Mouse (Mus musculus): ENCODE measurements around the gene Cchcr1. TPM values are rescaled to one million over a fixed set of nuclear protein-coding genes. Genes with fewer than 3 reads are reported as not detected.
A peak's percentile ranks its signal among the peaks of the same experiment; 100 is the strongest.

Gene Cchcr1
- total RNA-seq, 2 experiments from 2014 or later: 5.0 to 6.8 TPM

DNA sequence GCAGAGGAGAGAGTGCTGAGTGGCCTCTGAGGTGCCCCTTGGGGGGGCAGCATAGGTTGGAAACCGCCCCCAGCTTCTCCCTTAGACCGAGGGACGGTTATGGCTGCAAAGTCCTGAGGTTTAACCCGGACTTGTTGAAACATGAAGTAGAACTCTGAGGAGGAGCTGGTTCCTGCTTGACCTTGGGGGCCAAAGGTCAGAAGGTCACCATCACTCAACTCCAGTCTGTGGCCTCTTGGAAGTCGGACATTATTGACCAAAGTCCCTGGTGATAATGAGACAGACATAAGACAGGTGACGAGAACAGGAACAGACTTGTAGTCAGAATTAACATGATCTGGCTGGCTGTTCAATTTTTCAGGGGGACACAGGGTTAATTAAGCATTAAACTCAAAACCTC, 2.1 kb upstream of the Cchcr1 start:
- no peak for DNase-seq

DNA sequence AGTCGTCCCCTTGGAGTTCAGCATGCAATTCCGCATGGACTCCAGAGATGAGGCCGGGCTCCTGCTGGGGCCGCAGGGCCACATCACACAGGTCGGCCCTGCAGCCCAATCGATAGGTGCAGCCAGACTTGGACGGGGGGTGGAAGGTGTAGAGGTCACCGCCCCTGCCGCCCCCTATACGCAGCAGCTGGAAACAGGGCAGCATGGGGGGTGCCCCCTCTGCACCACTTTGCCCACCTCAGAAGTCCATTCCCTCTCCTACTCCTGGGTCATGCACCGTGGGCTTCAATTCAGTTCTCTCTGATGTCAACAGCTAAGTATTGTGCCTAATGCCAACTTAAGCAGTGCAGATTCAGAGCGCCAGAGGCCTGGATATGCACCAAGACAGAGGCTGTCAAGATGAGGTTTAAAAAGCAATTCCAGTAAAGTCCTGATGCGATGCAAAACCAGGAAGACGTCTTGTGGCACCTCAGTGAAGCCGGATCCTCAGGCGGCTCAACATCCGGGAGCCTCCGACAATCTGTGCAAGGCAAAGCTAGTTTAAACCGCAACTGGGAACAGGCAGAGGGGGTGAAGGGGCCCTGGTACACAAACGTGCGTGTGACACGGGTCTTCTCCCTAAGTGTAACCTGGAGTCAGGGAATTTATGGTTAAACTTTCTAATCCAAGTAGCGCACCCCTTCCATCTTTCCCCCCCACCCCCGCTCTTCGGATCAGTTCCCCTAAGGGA, 824 bp upstream of the Cchcr1 start:
- DNase-seq: no peak

DNA sequence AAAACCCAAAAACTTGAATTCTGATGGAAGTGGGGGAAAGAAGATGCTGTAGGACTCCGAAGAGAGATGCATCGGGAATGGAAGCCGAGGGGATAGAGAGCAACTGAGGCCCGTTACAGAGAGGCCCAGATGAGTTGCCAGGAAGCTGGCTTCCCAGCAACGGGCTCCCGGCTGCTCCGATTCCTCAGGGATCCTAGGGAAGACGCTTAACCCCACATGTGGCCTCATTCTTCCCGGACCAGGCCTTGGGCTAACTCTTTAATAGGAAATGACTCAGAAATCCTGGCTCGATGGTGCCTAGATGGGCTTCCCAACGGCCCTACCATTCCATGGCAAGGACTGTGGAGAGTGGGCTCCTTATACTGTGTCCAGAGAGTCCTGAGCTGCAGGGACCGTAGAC, 626 bp downstream of the Cchcr1 start:
- DNase-seq: no peak

DNA sequence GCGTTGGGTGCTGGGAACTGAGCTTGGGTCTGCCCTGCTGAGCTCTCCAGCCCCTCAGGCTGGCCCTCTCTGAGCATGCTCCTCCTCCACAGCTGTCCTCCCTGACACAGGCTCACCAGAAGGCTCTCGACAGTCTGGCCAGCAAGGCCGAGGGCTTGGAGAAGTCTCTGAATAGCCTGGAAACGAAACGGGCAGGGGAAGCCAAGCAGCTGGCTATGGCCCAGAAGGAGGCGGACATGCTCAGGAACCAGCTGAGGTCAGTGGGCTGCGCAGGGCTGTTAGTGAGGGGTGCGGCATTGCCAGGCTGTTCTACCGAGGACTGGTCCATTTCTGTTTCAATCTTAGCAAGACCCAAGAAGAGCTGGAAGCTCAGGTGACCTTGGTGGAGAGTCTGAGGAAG, 7.5 kb downstream of the Cchcr1 start:
- peak; percentile 29 for DNase-seq

DNA sequence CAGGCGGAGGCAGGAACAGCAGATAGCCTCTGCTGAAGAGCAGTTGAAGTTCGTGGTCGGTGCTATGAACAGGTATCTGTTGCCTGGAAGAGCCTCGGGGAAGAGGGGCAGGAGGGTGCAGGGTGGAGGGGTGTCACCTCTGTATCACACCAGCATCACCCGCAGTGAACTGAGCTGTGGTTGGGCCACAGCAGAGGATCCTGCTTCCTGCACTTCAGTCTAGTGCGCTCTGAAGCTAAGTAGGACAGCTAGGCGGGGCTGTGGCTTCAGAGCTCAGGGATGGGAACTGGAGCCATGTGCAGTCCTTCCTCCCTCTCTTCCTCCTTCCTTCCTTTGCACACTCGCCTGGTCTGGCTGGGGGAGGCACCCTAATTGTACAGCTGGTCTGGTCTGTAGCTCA, 9.7 kb downstream of the Cchcr1 start:
- no peak for DNase-seq

DNA sequence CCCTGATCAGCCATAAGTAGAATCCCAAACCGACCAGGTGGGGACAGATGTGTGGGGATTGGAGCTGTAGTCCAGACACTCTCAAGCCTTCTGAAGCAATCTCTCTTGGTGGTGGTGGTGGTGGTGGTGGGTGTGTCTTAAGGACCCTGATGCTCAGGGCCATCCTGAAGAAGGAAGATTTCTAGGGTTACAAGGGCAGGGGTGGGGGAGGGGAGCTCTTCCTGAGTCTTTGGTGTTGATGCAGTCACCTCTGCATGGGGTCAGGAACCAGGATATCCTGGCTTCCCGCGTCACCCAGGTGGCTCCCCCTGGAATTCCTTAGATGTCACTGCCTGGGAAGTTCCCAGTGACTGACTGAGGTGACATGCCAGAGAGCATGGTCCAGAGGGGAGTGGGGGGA, 15.5 kb downstream of the Cchcr1 start:
- no peak for DNase-seq

DNA sequence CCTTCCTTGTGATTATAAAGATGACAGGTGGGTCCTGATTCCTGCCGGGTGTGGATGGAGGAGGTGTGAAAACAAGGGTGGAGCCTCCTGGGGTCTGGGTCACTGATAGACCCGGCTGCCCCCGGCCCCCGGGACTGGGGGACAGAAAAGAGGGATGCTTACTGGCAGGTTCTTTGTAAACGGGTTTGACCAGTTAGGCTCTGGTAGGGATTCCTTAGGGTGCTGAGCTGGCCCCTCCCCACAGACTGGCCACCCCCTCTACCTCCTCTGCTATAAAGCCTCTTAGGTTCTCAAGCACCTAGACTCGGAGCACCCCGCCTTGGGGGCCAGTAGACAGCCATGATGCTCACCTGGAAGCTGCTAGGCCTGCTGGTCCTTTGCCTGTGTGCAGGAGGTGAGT, 16.0 kb downstream of the Cchcr1 start, which contains the start of gene Psors1c2:
TSS of gene Psors1c2 (plus strand) at position 301 of the 400 bp plus-strand sequence.
- DNase-seq: no peak

DNA sequence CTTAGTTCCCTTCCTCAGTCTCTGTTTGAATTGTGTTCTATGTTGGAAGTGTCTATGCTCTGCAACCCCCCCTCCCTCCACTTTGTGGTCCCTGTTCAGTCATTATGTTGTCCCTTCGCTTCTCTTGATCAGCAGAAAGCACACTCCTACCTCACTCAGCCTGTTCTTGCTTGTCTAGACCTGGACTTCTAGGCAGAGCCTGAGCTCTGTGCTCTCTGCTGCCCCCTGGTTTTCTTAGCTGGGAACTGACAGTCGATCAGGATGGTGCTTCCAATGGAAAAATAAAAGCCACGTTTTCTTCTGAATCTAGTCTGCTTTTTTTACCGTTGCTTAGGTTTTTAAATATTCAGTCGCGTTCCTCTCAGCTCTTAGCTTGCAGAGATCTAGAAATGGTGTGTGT, 17.4 kb downstream of the Cchcr1 start:
- peak; percentile 72 for DNase-seq

DNA sequence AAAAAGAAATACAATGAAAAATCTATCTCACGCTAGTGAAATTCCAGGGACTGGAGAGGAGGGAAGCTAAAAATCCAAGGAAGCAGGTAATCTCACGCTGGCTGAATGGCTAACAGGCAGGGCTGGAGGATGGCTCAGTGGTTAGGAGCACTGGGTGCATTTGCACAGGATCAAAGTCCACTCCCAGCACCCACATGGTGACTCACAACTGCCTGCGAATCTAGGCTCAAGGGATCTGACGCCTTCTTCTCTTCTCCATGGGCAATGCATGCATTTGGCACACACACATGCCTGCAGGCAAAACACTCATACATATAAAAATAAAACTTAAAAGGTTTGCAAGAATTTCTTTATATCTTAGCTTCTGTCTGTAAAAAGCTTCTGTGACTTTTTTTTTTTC, 20.5 kb downstream of the Cchcr1 start:
- DNase-seq: no peak

DNA sequence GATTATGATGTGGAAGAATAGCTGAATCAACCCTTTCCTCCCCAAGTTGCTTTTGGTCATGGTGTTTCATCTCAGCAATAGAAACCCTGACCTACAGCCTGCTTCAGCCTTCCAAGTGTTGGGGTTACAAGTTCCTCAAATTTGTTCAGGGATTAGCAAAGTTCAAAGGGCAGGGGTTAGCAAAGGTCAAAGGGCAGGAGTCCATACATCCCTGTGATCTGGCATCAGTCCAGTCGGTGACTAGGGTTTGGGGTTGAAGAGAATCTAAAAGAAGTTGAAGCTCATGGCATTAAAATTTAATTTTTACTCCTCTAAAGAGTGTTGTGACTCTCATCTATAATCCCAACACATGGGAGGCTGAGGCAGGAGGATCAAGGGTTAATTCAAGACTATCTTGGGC, 21.6 kb downstream of the Cchcr1 start:
- no peak for DNase-seq

DNA sequence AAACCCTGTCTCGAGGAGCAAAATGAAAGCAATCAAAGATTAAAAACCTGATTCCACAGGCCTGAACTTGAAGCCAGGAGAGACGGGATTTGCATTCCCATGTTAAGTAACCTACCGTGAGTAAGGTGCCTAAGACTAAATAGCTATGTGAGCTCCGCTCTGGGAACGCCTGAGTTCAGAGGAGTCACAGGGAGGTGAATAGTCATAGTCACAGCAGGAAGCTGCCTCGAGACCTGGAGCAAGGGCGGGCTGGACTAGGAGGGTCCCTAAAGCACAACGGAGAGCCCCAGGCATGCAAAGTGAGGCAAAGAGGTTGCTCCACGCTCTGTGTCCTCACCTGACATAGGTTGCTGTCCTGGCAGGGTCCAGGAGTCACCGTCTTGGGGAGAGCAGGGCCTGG, 22.6 kb downstream of the Cchcr1 start:
- no peak for DNase-seq

DNA sequence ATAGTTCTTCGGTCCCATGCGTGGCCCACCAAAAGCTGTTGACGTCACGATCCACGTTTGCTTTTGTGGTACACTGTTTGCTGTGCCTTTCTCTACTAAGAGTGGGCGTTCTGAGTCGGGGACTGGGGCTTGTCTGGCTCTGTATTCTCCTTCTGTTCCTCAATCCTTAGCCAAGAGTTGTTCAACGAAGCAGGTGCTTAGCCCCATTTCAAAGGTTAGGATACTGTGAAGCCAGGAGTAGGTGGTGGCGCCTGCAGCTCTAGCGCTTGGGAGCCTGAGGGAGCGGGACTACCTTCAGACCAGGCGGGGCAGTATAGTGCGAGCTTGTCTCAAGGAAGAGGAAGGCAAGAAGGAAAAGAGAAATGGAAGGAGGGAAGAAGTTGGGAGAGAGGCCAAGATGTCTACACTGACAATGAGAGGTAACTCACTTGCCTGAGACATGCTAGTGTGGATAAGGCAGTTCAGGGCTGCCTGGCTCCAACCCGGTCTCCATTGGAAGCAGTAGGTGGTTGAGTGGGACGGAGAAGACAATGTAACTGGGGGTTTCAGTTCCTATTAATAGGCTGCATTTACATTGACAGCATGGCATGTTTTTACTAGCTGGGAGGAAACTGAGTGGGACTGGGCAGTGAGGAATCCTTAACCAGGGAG, 26.0 kb downstream of the Cchcr1 start:
- no peak for DNase-seq

DNA sequence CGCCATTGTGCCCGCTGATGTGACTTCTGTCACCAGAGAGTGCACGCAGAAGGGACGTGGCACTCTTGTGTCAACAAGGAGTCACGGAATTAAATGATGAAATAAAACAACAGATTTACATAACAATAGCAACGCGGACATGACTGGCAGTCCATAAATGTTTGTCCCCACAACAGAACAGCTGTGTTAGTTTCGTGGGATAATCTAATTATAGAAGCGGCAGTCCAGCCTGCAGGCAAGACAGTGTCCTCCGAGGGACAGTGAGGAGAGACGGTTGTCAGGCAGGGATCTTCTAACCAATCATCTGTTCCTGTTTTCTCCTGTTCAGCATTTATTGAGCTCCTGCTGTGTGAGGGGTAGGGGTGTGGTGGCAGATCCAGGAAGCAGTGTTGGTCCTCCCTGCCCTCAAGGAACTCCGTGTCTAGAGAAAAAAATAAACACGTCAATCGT, 26.5 kb downstream of the Cchcr1 start:
- no peak for DNase-seq

DNA sequence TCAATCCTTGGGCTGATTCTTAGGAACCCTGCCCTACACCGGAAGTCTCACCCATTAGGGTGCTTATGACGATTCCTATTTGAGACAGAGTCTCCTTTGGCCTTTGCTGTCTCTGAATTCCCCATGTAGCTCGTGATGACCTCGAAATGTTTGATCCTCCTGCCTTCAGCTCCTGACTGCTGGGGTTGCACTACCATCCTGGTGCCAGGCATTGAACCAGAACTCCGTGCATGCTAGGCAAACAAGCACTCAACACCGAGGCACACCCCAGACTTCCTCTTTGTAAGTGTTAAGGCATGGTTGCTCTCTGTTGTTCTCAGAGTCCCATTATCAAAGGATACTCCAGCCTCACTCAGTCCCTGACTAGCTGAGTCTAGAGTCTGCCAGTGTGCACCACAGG, 27.1 kb downstream of the Cchcr1 start:
- DNase-seq: no peak

DNA sequence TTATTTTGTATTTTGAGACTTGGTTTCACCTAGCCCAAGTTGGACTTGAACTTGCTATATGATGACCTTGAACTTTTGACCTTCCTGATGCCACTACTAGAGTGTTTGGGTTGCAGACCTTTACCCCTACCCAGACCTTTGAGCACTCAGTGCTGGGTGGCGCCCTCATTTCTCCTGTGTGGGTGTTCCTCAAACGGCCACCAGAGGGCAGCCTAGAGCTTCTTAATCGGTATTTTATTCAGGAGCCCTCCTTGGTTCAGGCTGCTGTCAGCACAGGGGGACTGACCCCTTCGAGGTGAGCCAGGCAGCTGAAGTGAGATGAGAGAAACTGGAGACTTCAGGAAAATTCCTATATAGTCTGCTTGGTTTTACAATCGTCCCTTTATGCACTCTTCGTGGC, 27.8 kb downstream of the Cchcr1 start:
- peak; percentile 63 for DNase-seq

DNA sequence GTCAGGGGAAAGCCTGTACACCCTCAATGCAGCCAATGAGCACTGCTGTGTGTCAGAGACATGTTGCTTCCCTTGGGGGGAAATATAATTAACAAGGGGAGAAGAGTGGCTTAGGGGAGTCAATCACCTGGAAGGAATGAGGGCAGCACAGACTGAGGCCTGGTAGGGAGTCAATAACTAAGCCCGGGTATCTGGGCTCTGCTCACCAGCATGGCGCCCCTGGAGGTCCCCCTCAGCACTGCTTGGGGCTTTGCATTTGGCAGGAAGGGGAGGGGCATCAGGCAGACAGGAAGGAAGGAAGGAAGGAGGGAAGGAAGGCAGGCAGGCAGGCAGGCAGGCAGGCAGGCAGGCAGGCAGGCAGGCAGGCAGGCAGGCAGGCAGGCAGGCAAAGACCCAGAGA, 30.6 kb downstream of the Cchcr1 start:
- DNase-seq: no peak

DNA sequence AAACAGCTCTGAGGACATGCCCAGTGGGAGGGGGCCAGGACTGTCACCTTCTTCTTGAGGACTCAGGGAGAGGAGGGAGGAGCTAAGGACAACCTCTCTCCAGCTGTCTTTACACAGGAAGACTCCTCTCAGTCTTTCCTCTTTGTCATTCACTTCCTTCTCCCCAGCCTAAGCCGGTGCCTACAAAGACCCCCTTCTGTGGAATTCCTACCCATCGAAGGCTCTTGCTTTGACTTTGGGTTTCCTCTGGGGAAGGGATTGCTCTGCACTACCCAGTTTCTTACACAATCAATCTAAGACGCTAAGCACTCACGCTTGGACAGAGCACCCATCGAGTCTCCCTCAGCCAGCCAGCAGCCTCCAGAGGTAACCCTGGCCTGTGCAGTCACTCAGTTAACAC, 31.7 kb downstream of the Cchcr1 start:
- no peak for DNase-seq

DNA sequence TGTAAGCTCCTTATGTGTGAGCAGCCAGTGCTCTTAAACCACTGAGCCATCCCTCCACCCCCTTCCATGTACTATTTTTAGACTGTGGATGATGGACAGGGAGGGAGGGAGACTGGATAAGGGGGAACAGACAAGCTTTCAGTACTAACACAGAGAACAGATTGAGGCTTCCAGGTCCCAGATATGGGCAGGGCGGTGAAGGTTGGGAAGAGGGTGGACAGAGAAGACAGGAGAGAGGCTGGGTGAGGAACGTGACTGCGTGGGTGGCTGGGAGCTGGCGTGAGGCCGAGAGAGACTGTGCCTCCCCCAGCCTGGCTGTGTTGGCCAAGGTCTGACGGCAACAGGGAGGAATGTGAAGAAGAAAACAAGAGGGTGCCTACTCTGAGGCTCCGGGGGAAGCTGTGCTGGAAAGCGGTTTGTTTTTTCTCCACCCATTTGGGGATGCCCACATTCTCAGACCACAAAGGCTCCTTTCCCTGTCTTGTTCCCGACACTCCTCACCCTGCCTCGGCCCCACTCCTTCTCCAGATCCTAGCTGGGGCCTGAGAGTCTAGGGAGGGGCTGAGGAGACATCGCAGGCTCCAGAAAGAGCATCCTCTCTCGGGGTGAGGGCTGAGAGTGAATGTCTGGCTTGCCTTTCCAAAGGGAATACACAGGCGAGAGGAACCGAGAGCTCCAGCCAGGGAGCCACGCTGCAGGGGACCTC, 32.7 kb downstream of the Cchcr1 start:
- peak; percentile 73 for DNase-seq

DNA sequence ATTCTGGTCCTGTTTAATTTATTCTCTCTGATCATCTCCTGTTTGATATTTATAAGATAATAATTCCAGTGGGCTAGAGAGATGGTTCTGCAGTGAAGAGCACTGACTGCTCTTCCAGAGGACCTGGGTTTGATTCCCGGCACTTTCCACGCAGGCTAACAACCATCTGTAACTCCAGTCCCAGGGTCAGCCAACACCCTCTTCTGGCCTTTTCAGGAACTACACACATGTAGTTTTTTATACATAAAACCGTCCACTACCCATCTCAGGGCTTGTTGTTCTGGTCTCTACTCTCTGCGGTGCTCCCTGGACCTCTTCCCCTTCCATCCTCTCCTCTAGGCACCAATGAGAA, 33.2 kb downstream of the Cchcr1 start:
- DNase-seq: no peak

DNA sequence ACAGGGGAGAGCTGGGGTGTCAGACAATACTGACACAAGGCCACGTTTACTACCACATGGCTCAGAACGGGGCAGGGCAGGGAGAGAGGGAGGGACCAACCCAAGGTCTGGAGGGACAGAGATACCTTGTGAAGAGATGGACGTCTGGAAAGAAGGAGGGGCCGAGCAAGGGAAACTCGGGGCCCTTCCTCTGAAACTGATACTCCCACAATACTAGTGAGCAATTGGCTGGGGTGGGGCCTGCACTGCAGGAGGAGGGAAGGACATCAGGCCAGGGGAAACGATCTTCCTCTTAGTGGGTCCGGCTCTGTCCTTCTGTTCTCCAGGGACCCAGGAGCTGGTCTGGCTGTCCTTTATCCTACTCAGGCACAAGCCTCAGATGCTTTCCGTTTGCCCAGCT, 34.0 kb downstream of the Cchcr1 start:
- no peak for DNase-seq

DNA sequence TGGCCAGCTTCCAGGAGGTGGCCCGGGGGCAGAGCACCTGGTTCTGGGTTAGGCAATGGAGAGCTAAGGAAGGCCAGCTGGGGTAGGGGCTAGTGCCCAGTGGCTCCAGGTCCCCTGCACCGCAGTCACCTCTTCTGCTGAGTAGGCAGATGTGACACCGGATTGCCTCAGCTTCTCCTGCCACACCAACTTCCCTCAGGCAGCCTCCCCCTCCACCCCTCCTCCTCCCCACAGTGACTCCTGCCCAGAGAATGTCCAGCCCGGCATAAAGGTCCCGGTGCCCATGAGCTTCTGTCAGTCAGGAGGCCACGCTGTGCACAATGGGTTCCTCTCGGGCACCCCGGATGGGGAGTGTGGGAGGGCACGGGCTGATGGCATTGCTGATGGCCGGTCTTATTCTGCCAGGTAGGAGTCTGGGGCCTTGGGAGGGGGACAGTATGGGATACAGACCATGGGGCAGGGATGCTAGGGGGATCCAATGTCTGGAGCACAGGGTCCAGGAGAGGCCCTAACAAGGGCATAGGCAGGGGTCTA, 35.0 kb downstream of the Cchcr1 start, which contains the start of gene Cdsn:
TSS of gene Cdsn (plus strand) at position 248 of the 534 bp plus-strand sequence.
- no peak for DNase-seq

DNA sequence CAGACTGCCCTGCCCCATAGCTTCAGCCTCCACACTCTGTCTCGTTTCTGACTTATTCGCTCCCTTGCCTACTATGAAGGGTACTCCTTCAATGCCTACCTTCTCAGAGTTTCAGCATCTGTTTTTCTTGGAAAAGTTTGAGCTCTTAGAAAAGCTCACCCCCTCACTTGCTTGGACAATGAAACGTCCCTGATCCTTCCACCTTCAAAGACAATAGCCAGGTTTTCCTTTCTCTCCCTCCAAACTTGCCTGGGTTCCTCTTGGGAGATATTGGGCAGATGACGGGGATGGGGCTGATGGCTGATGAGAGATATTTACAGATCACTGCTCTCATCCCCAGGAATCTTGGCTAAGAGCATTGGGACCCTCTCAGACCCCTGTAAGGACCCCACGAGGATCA, 37.4 kb downstream of the Cchcr1 start:
- no peak for DNase-seq

DNA sequence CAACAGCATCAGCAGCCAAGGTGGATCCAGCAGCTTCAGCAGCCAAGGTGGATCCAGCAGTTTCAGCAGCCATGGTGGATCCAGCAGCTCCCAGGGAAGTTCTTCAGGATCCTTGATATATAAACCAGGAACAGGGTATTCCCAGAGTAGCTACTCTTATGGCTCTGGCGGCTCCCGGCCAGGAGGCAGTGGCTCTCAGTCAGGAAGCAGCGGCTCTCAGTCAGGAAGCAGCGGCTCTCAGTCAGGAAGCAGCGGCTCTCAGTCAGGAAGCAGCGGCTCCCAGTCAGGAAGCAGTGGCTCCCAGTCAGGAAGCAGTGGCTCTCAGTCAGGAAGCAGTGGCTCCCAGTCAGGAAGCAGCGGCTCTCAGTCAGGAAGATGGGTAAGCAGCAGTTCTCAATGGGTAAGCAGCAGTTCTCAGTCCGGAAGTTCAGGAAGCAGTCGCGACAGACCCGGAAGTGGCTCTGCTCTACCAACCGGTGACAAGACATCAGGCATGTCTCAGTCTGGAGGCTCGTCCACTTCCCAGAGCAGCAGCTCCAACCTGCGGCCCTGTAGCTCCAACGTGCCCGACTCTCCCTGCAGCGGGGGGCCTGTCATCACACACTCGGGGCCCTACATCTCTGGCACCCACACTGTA, 38.0 kb downstream of the Cchcr1 start:
- no peak for DNase-seq

Measured in gastrocnemius, postnatal 10 days (tissue).